Mouse (Mus musculus): ENCODE results near the gene Ihh. TPM values are rescaled to one million over a fixed set of nuclear protein-coding genes. Genes with fewer than 3 reads are reported as not detected.

Ihh gene
- polyA plus RNA-seq, 1 experiment from 2014 or later = 1.3 TPM

DNA sequence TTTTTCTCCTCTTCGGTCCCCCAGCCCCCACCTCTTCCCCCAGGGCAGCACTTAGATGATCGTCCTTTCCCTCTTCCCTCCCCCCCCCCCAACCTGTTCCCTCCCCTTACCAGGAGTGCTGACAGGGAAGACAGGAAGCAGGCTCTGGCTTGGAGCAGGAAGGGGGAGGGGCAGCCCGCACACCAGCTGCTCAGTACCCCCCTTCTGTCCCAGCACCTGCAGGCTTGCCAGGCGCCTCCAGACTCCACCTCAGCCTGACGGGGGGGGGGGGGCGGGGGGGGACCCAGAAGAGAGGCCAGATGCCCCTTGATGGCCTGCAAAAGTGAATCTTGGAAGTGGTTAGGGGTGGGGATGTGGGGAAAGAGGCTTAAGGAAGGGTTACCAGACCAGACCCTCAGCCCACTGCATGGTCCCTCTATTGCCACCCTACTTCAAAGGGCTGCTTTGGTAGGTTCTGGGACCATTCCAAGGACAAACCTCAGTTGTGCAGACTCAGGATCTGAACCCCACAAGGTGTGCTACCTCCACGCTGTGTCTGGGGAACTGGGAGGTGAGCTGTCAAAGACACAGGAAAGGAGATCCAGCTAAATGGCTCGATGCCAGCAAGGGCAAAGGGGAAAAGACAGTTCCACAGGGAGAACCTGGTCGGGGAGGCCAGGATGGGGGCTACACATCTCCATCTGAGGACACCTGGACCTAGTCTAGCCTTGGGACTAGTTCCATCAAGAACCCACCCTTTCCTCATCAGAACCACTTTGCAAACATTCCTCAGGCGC is 52.6 kb downstream of the Ihh start:
- DNase-seq = no peak
- 7% methylated on average over 8 of the region's 10 CpGs for WGBS (ENCODE audit: insufficient replicate concordance)
- Histone ChIP-seq H3K27ac (no peak overlapping the region), H3K36me3 (no peaks in the 10 kb centered on the region), H3K27me3 (peaks cover 97% of the 10 kb centered on the region), H3K9me3 (replicated peaks) (no peaks in the 10 kb centered on the region), H3K4me3 (replicated peaks) (no peak overlapping the region), H3K4me2 (no peak overlapping the region), H3K4me1 (replicated peaks) (0 out of 2 replicates have a peak, but pooled peaks cover 5% of the 10 kb centered on the region), H3K9ac (no peak overlapping the region)
- no peak for ATAC-seq (ENCODE audit: low read depth)

DNA sequence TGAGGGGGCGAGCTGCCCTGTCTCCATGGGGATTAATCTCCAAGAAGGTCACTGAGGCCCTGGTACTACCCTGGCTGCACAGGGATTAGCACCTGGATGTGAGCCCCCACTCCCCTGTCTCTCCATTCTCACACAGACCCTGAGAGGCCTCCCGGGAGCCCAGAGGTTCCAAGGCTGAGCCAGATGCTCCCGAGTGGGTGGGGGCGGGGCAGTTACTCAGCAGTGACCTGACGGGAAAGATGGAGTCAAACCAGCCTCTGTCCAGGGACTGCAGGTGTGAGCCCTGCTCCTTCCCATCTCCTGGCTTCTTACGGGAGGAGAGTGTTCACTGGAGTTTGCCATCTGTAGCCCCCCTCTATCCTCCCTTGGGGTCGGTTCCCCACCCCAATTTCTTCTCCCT is 53.5 kb downstream of the Ihh start:
- Histone ChIP-seq H3K4me1 (replicated peaks) (0 out of 2 replicates have a peak, but pooled peaks cover 5% of the 10 kb centered on the region), H3K9me3 (replicated peaks) (no peaks in the 10 kb centered on the region), H3K27ac (no peak overlapping the region), H3K27me3 (peaks cover 98% of the 10 kb centered on the region), H3K4me2 (no peak overlapping the region), H3K36me3 (no peaks in the 10 kb centered on the region), H3K9ac (no peak overlapping the region), H3K4me3 (replicated peaks) (no peak overlapping the region)
- WGBS (ENCODE audit: insufficient replicate concordance) = 14% methylated on average over 7 of the region's 7 CpGs
- no peak for ATAC-seq (ENCODE audit: low read depth)
- DNase-seq = no peak

MicroRNAs encoded within 50 kb of the gene (microRNA counts, 519-probe panel; counts per million panel counts)
- microRNA mmu-miR-375 = 114 counts per million

Small RNA genes lying within 50 kb of the gene (microRNA-seq; reads per million reads assigned to microRNA genes)
- gene Mir375 = 2,241 reads per million, percentile 82 among the genes with 10 or more reads in this experiment

Other genes starting within 250 kb of the Ihh start
- gene Cyp27a1, start 238.1 kb downstream of the Ihh start, polyA plus RNA-seq (2015; fragmentation: Nextera tagmentation; extraction: Ambion mirVana) = 2.6 and 3.2 TPM in 2 replicates
- 0.05 and 0.12 TPM in 2 replicates for gene Prkag3, start 202.5 kb downstream of the Ihh start, polyA plus RNA-seq (2015; fragmentation: Nextera tagmentation; extraction: Ambion mirVana)
- 0.15 and 0.41 TPM in 2 replicates for gene Wnt6, start 179.8 kb downstream of the Ihh start, polyA plus RNA-seq (2015; fragmentation: Nextera tagmentation; extraction: Ambion mirVana)
- not detected in 2 replicates for gene Wnt10a, start 160.2 kb downstream of the Ihh start, polyA plus RNA-seq (2015; fragmentation: Nextera tagmentation; extraction: Ambion mirVana)
- gene Cdk5r2, start 96.7 kb downstream of the Ihh start, polyA plus RNA-seq (2015; fragmentation: Nextera tagmentation; extraction: Ambion mirVana) = not detected in 2 replicates
- gene Fev, start 66.3 kb downstream of the Ihh start, polyA plus RNA-seq (2015; fragmentation: Nextera tagmentation; extraction: Ambion mirVana) = 0.06 and 0.07 TPM in 2 replicates
- gene Cryba2, start 58.5 kb downstream of the Ihh start, polyA plus RNA-seq (2015; fragmentation: Nextera tagmentation; extraction: Ambion mirVana) = not detected in 2 replicates
- not detected in 2 replicates for gene Cfap65, start 16.1 kb downstream of the Ihh start, polyA plus RNA-seq (2015; fragmentation: Nextera tagmentation; extraction: Ambion mirVana)
- gene Nhej1, start 173.5 kb upstream of the Ihh start, polyA plus RNA-seq (2015; fragmentation: Nextera tagmentation; extraction: Ambion mirVana) = 5.5 and 6.4 TPM in 2 replicates
- gene Slc23a3, start 182.2 kb upstream of the Ihh start, polyA plus RNA-seq (2015; fragmentation: Nextera tagmentation; extraction: Ambion mirVana) = 0.85 and 1.1 TPM in 2 replicates
- 45.7 and 46.9 TPM in 2 replicates for gene Cnppd1, start 191.0 kb upstream of the Ihh start, polyA plus RNA-seq (2015; fragmentation: Nextera tagmentation; extraction: Ambion mirVana)
- gene Retreg2, start 191.1 kb upstream of the Ihh start, polyA plus RNA-seq (2015; fragmentation: Nextera tagmentation; extraction: Ambion mirVana) = 47.3 and 50.5 TPM in 2 replicates
- gene Zfand2b, start 217.0 kb upstream of the Ihh start, polyA plus RNA-seq (2015; fragmentation: Nextera tagmentation; extraction: Ambion mirVana) = 40.0 and 44.7 TPM in 2 replicates
- gene Abcb6, start 228.7 kb upstream of the Ihh start, polyA plus RNA-seq (2015; fragmentation: Nextera tagmentation; extraction: Ambion mirVana) = 69.9 and 77.9 TPM in 2 replicates
- 9.3 and 9.9 TPM in 2 replicates for gene Ankzf1, start 240.5 kb upstream of the Ihh start, polyA plus RNA-seq (2015; fragmentation: Nextera tagmentation; extraction: Ambion mirVana)
- gene Atg9a, start 240.5 kb upstream of the Ihh start, polyA plus RNA-seq (2015; fragmentation: Nextera tagmentation; extraction: Ambion mirVana) = 18.2 and 21.0 TPM in 2 replicates

All from liver, embryonic 13.5 days (tissue).